Mouse (Mus musculus) E14TG2a.4 (cell line): Measurements from ENCODE around the gene P2ry13.

ENCODE experiments used
- CTCF ChIP-seq: conservative IDR thresholded peaks from 2 replicates; pipeline ENCODE4 v1.5.1; 2014; ENCODE audit warnings: low read length
- NANOG ChIP-seq: IDR thresholded peaks from 2 replicates; pipeline ENCODE4 v1.6.1; 2014; ENCODE audit warnings: borderline replicate concordance, low read length, mixed read lengths

- no peak for TF ChIP-seq CTCF
- no peak for TF ChIP-seq NANOG
These were observed 6.7 kb downstream of the P2ry13 start for GRCm38 (mm10) chr3:59203802-59204520.
